Mouse (Mus musculus) heart, embryonic 14.5 days (tissue): Measurements from ENCODE around the gene Gm21983. TPM values are rescaled to one million over a fixed set of nuclear protein-coding genes. Genes with fewer than 3 reads are reported as not detected.

Experiments used
- ATAC-seq: fragments of 200-750 bp; cut with Nextera tagmentation; 2 replicates; pipeline ENCODE4 v1.8.0; 2017; ENCODE audit warnings: low read depth, moderate TSS enrichment; ENCODE audit not compliant: insufficient number of reproducible peaks, insufficient read depth, low FRiP score
- H3K27ac ChIP-seq, 2 experiments: fragments of 200-500 bp in 1 of 2; fragments of 300-500 bp in 1 of 2; sonication (generic) in 1 of 2; replicated peaks in 1 of 2; 2 replicates each; pipeline ENCODE4 v1.5.1; 2012 to 2014; ENCODE audit warnings: low read depth in 2 of 2, low read length in 2 of 2, control low read depth in 1 of 2, mild to moderate bottlenecking in 1 of 2, mixed read lengths in 1 of 2; ENCODE audit not compliant: control insufficient read depth in 1 of 2, insufficient read depth in 1 of 2
- H3K27me3 ChIP-seq: fragments of 300-500 bp; sonication (generic); 2 replicates; pipeline ENCODE4 v1.6.1; 2014; ENCODE audit warnings: mild to moderate bottlenecking, low read length, control low read depth; ENCODE audit not compliant: control insufficient read depth, insufficient read depth
- H3K36me3 ChIP-seq: fragments of 300-500 bp; sonication (generic); 2 replicates; pipeline ENCODE4 v1.6.1; 2014; ENCODE audit warnings: mild to moderate bottlenecking, control low read depth, low read length, mixed read lengths; ENCODE audit not compliant: control insufficient read depth, insufficient read depth
- H3K4me1 ChIP-seq, 2 experiments: fragments of 200-500 bp in 1 of 2; fragments of 300-500 bp in 1 of 2; sonication (generic) in 1 of 2; 2 replicates each; pipeline ENCODE4 v1.6.1; 2012 to 2014; ENCODE audit warnings: low read length in 2 of 2, control low read depth in 1 of 2, mixed read lengths in 1 of 2; ENCODE audit not compliant: control insufficient read depth in 2 of 2, insufficient read depth in 2 of 2
- H3K4me2 ChIP-seq: fragments of 300-500 bp; sonication (generic); 2 replicates; pipeline ENCODE4 v1.6.1; 2014; ENCODE audit warnings: mild to moderate bottlenecking, low read length
- H3K4me3 ChIP-seq, 2 experiments: fragments of 200-500 bp in 1 of 2; fragments of 300-500 bp in 1 of 2; sonication (generic) in 1 of 2; 2 replicates each; pipeline ENCODE4 v1.5.1; 2012 to 2014; ENCODE audit warnings: low read length in 2 of 2, mild to moderate bottlenecking in 2 of 2, control low read depth in 1 of 2, low read depth in 1 of 2, moderate library complexity in 1 of 2; ENCODE audit not compliant: control insufficient read depth in 1 of 2, insufficient read depth in 1 of 2
- H3K9ac ChIP-seq: fragments of 300-500 bp; sonication (generic); 2 replicates; pipeline ENCODE4 v1.6.1; 2014; ENCODE audit warnings: mild to moderate bottlenecking, low read length
- H3K9me3 ChIP-seq: fragments of 300-500 bp; sonication (generic); 2 replicates; pipeline ENCODE4 v1.6.1; 2016; ENCODE audit warnings: low read length, control low read depth; ENCODE audit not compliant: control insufficient read depth
- WGBS: fragments of 180-500 bp; shearing (Covaris S2); extraction: QIAGEN DNeasy Blood & Tissue Kit; methylation state at CpG from one replicate; pipeline ENCODE4 v1.1.7; 2014; 5-methylcytosine and 5-hydroxymethylcytosine counted together
- polyA plus RNA-seq: library from polyadenylated mRNA; unstranded; fragments of >200 nt; fragmentation: Nextera tagmentation; extraction: Ambion mirVana; gene quantifications from 2 replicates; pipeline ENCODE4 v1.2.1, GENCODE M21; 2014

The Gm21983 gene
- polyA plus RNA-seq, 1 experiment from 2014 or later, result not detected

DNA sequence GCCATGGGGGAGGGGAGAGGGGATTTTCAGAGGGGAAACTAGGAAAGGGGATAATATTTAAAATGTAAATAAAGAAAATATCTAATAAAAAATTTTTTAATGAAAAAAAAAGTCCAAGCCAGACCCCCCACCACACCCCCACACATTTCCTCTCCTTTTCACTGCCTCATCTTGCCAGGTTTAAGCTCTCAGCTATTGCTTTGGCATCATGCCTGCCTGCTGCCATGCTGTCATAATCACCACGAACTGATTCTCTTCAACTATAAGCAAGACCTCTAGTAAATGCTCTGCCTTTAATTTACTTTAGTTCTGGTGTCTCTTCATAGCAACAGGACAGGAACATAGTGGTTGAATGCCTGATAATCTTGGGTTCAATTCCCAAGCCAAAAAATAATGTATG is 1.6 kb upstream of the Gm21983 start:
- 88% methylated on average over 1 of the region's 1 CpGs for WGBS
- ATAC-seq, result no peak
- H3K27me3 ChIP-seq, result no peaks in the 10 kb centered on the region
- no peak overlapping the region for H3K4me3 ChIP-seq
- peaks cover 47% of the 10 kb centered on the region for H3K36me3 ChIP-seq
- no peak overlapping the region for H3K9ac ChIP-seq
- no peak overlapping the region for H3K27ac ChIP-seq
- H3K9me3 ChIP-seq, result 0 out of 2 replicates have a peak, but pooled peaks cover 3% of the 10 kb centered on the region
- no peak overlapping the region for H3K4me2 ChIP-seq
- peaks cover 0 to 4% of the 10 kb centered on the region in 2 experiments; a peak in 2 of 4 replicates for H3K4me1 ChIP-seq

- Histone ChIP-seq H3K4me1 (peaks cover 0 to 4% of the 10 kb centered on the region in 2 experiments; a peak in 2 of 4 replicates), H3K9me3 (0 out of 2 replicates have a peak, but pooled peaks cover under 1% of the 10 kb centered on the region), H3K27me3 (no peaks in the 10 kb centered on the region), H3K9ac (no peak overlapping the region), H3K4me2 (no peak overlapping the region), H3K4me3 (no peak overlapping the region), H3K27ac (peak overlapping the region in 1 of 2 experiments; percentile 33; a peak in 2 of 4 replicates), H3K36me3 (peaks cover 26% of the 10 kb centered on the region)
- 57% methylated on average over 5 of the region's 5 CpGs for WGBS
- ATAC-seq, result no peak
Observed at GRCm38 (mm10) chr7:27180036-27180435, 850 bp downstream of the Gm21983 start.

- H3K36me3 ChIP-seq, result peaks cover 26% of the 10 kb centered on the region
- peak overlapping the region; percentile 65 for H3K9ac ChIP-seq
- H3K4me1 ChIP-seq, result peaks cover 0 to 4% of the 10 kb centered on the region in 2 experiments; a peak in 2 of 4 replicates
- peak overlapping the region; percentile 73 to 79 for H3K27ac ChIP-seq
- 42% methylated on average over 16 of the region's 16 CpGs for WGBS
- no peaks in the 10 kb centered on the region for H3K27me3 ChIP-seq
- H3K4me2 ChIP-seq, result peak overlapping the region; percentile 73
- no peak for ATAC-seq
- peak overlapping the region; percentile 43 to 73 for H3K4me3 ChIP-seq
- no peaks in the 10 kb centered on the region for H3K9me3 ChIP-seq
Observed at GRCm38 (mm10) chr7:27179217-27179918, 1.5 kb downstream of the Gm21983 start.

- under 1% methylated on average over 48 of the region's 53 CpGs for WGBS
- Histone ChIP-seq H3K27ac (peak within 1 kb of the TSS; percentile 89 to 91), H3K36me3 (peaks cover 29% of the 10 kb centered on the region), H3K9me3 (no peaks in the 10 kb centered on the region), H3K4me1 (peaks cover 0 to 4% of the 10 kb centered on the region in 2 experiments; a peak in 2 of 4 replicates), H3K4me2 (peak within 1 kb of the TSS; percentile 73), H3K4me3 (peak within 1 kb of the TSS; percentile 73 to 76), H3K9ac (peak within 1 kb of the TSS; percentile 68), H3K27me3 (no peaks in the 10 kb centered on the region)
- ATAC-seq, result peak; percentile 97
Observed at GRCm38 (mm10) chr7:27178324-27179216, 2.3 kb downstream of the Gm21983 start, which contains the start of gene Rab4b. Rab4b (minus strand) TSS chr7:27178896.

DNA sequence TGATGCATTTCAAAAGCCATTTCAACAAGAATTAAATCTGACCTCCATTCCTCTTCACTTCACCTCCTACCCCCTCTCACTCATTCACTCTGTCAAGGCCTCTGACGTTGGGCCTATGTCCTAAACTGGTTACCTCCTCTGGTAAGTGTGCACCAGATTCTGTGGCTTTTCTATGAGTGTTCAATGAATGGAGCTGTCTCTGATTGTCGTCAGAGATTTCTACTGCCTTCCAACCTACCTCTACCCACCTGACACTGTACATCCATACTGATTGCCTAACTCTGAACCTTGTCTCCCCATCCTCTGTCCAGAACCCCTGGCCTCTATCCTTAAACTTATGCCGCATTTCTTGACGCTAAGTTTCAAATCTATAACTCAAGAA is 3.0 kb downstream of the Gm21983 start:
- Histone ChIP-seq H3K27me3 (no peaks in the 10 kb centered on the region), H3K9ac (peak overlapping the region; percentile 68), H3K9me3 (no peaks in the 10 kb centered on the region), H3K4me1 (peaks cover 0 to 4% of the 10 kb centered on the region in 2 experiments; a peak in 2 of 4 replicates), H3K4me2 (peak overlapping the region; percentile 53), H3K36me3 (peaks cover 29% of the 10 kb centered on the region), H3K27ac (peak overlapping the region; percentile 89 to 91), H3K4me3 (peak overlapping the region; percentile 73 to 76)
- WGBS, result 24% methylated on average over 4 of the region's 4 CpGs
- no peak for ATAC-seq

DNA sequence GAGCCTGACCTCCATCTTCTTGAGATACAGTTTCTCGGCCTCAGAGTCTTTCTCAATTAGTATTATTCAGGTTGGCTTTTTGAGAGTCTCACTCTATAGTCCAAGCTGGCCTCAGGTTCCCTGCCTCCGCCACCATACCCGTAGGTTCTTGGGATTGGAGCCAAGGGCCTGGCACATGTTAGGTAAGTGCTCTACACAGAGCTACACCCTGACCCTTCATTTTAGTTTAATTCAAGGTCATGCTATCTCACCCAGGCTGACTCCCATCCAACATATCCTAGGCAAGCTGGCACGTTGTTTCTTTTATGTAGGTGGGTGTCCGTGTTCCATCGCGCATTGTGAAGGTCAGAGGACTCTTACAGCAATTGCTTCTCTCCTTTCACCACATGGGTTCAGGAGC is 6.0 kb downstream of the Gm21983 start:
- Histone ChIP-seq H3K4me1 (peaks cover 0 to 4% of the 10 kb centered on the region in 2 experiments; a peak in 1 of 4 replicates), H3K9ac (no peak overlapping the region), H3K9me3 (no peaks in the 10 kb centered on the region), H3K4me3 (no peak overlapping the region), H3K27me3 (no peaks in the 10 kb centered on the region), H3K4me2 (no peak overlapping the region), H3K36me3 (peaks cover 49% of the 10 kb centered on the region), H3K27ac (no peak overlapping the region)
- no peak for ATAC-seq
- WGBS, result 78% methylated on average over 7 of the region's 7 CpGs

- peaks cover 0 to 4% of the 10 kb centered on the region in 2 experiments; a peak in 1 of 4 replicates for H3K4me1 ChIP-seq
- no peak overlapping the region for H3K27ac ChIP-seq
- H3K9ac ChIP-seq, result no peak overlapping the region
- no peak for ATAC-seq
- H3K4me3 ChIP-seq, result no peak overlapping the region
- H3K36me3 ChIP-seq, result peaks cover 49% of the 10 kb centered on the region
- WGBS, result 94% methylated on average over 15 of the region's 15 CpGs
- no peaks in the 10 kb centered on the region for H3K27me3 ChIP-seq
- no peak overlapping the region for H3K4me2 ChIP-seq
- H3K9me3 ChIP-seq, result no peaks in the 10 kb centered on the region
Observed at GRCm38 (mm10) chr7:27174496-27174895, 6.4 kb downstream of the Gm21983 start.
